Mouse (Mus musculus) ES-E14 (cell line): ENCODE measurements around the gene Vtn. TPM values are rescaled to one million over a fixed set of nuclear protein-coding genes. Genes with fewer than 3 reads are reported as not detected.
"Not testable (repeated sequence)": the region's sequence is repeated elsewhere in the genome, so short reads cannot be mapped to it uniquely, and the experiment has no call there.

ENCODE experiments used
- DNase-seq: peaks from one replicate; pipeline ENCODE4 v3.0.0-alpha.2; 2013; ENCODE audit warnings: low read depth, low spot score
- H3K27ac ChIP-seq: 2 replicates; pipeline ENCODE4 v1.5.1; 2012; ENCODE audit warnings: low read depth, mild to moderate bottlenecking, low read length, moderate library complexity, mixed read lengths; ENCODE audit not compliant: poor library complexity, insufficient read depth, severe bottlenecking
- H3K36me3 ChIP-seq: 2 replicates; pipeline ENCODE4 v1.6.1; 2012; ENCODE audit warnings: mild to moderate bottlenecking, low read length, moderate library complexity, mixed read lengths; ENCODE audit not compliant: control insufficient read depth, poor library complexity, insufficient read depth, severe bottlenecking
- H3K4me1 ChIP-seq, 2 experiments: fragments of 150-350 bp in 1 of 2; sonication (generic) in 1 of 2; 2 replicates each; pipeline ENCODE4 v1.6.1; 2012; ENCODE audit warnings: low read length in 2 of 2, mild to moderate bottlenecking in 1 of 2, mixed read lengths in 1 of 2; ENCODE audit not compliant: control insufficient read depth in 2 of 2, insufficient read depth in 2 of 2, poor library complexity in 1 of 2
- H3K4me3 ChIP-seq, 2 experiments: fragments of 150-350 bp in 1 of 2; sonication (generic) in 1 of 2; 2 replicates each; pipeline ENCODE4 v1.5.1; 2012; ENCODE audit warnings: low read length in 2 of 2, low read depth in 1 of 2, mild to moderate bottlenecking in 1 of 2, mixed read lengths in 1 of 2; ENCODE audit not compliant: insufficient read depth in 1 of 2, poor library complexity in 1 of 2, severe bottlenecking in 1 of 2
- H3K9ac ChIP-seq: 2 replicates; pipeline ENCODE4 v1.6.1; 2012; ENCODE audit warnings: low read depth, mild to moderate bottlenecking, low read length, mixed read lengths; ENCODE audit not compliant: poor library complexity, insufficient read depth, severe bottlenecking
- H3K9me3 ChIP-seq: fragments of 150-350 bp; sonication (generic); 2 replicates; pipeline ENCODE4 v1.6.1; 2012; ENCODE audit warnings: low read depth, mild to moderate bottlenecking, low read length; ENCODE audit not compliant: control insufficient read depth, insufficient read depth
- CHD2 ChIP-seq: IDR thresholded peaks from 2 replicates; pipeline ENCODE4 v1.6.1; 2014; ENCODE audit warnings: mild to moderate bottlenecking, low read depth, low read length, inconsistent platforms
- HCFC1 ChIP-seq: IDR thresholded peaks from 2 replicates; pipeline ENCODE4 v1.6.1; 2012; ENCODE audit warnings: low read length, inconsistent platforms, borderline replicate concordance; ENCODE audit not compliant: insufficient read depth
- MAFK ChIP-seq: IDR thresholded peaks from 2 replicates; pipeline ENCODE4 v1.6.1; 2014; ENCODE audit warnings: mild to moderate bottlenecking, low read depth, low read length, inconsistent platforms; ENCODE audit not compliant: insufficient read depth
- ZC3H11A ChIP-seq: IDR thresholded peaks from 2 replicates; pipeline ENCODE4 v1.6.1; 2012; ENCODE audit warnings: low read depth, mild to moderate bottlenecking, inconsistent platforms, low read length, borderline replicate concordance
- ZNF384 ChIP-seq: IDR thresholded peaks from 2 replicates; pipeline ENCODE4 v1.6.1; 2012; ENCODE audit warnings: low read depth, low read length, inconsistent platforms
- in situ Hi-C, 2 experiments: fragments of 600-800 bp; cut with MboI; formaldehyde crosslinking; loops; one replicate each; pipeline ENCODE4 v1.15.1; 2025; ENCODE audit warnings: low sequenced_read_pairs in 2 of 2, inconsistent platforms in 1 of 2; ENCODE audit not compliant: unreplicated experiment in 2 of 2
- total RNA-seq: library from RNA; depleted of rRNA; stranded (reverse); fragments of 300-350 nt; gene quantifications from 2 replicates; pipeline ENCODE4 v1.2.3, GENCODE M21; 2012

The Vtn gene
- total RNA-seq, 1 experiment: not detected

DNA sequence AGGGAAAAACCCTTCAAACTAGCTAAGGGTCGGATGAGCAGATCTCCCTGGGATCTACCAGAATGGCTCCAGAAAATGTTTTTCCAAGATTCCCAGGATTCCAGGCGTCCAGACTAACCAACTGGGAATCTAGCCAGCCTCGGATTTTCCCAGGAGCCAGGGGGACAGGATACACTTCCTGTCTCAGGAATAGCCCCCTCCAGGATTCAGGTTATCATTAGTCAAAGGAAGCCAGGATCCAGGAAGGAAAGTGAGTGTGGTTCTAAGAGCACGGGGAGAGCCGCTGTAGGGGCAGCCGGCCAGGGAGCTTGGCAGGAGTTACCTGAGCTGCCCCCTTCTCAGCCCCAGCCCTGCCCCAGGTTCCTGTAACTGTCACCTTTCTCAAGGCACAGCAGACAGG is 32.2 kb downstream of the Vtn start:
- peaks cover 31% of the 10 kb centered on the region for H3K36me3 ChIP-seq
- H3K4me3 ChIP-seq: no peak overlapping the region
- H3K27ac ChIP-seq: no peak overlapping the region

GRCm38 (mm10) chr11:78531515-78531914 is 32.6 kb downstream of the Vtn start:
- H3K9me3 ChIP-seq, H3K4me1 ChIP-seq, in situ Hi-C loops, H3K4me3 ChIP-seq, DNase-seq, H3K27ac ChIP-seq, H3K9ac ChIP-seq: not testable (repeated sequence)
- H3K36me3 ChIP-seq: peaks cover 26% of the 10 kb centered on the region

More for the DNA sequence above, 32.2 kb downstream of the Vtn start:
- no peak overlapping the region for H3K9ac ChIP-seq
- in situ Hi-C loops: no loop called here
- no peak for TF ChIP-seq CHD2
- TF ChIP-seq ZC3H11A: no peak
- TF ChIP-seq ZNF384: no peak
- TF ChIP-seq MAFK: no peak
- TF ChIP-seq HCFC1: no peak
- H3K9me3 ChIP-seq: no peaks in the 10 kb centered on the region
- 0 out of 4 replicates have a peak, but pooled peaks cover 0 to 2% of the 10 kb centered on the region in 2 experiments for H3K4me1 ChIP-seq
- no peak for DNase-seq

DNA sequence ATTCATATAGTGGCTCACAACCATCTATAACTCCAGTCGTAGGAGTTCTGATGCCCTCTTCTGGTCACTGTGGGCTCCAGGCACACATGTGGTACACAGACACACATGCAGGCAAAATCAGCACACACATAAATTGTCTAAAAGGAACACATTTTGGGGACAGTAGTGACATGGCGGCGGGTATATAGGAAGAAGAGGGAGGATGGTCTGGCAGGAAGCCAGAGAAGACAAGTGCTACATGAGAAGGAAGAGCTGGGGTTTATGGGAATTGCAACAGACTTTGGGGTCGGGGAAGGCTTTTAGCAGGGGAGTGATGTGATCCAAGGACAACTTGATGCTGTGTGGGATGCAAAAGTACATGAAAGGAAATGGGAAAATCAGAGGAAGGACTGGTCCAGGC is 35.6 kb downstream of the Vtn start:
- no peaks in the 10 kb centered on the region for H3K9me3 ChIP-seq
- H3K36me3 ChIP-seq: peaks cover 10% of the 10 kb centered on the region
- in situ Hi-C loops: no loop called here
- no peak overlapping the region; the same call in 1 of the 2 replicates for H3K9ac ChIP-seq
- no peak overlapping the region for H3K4me3 ChIP-seq
- no peak for DNase-seq
- 0 out of 4 replicates have a peak, but pooled peaks cover 0 to 2% of the 10 kb centered on the region in 2 experiments for H3K4me1 ChIP-seq
- no peak for TF ChIP-seq HCFC1
- TF ChIP-seq CHD2: no peak
- TF ChIP-seq ZNF384: no peak
- no peak for TF ChIP-seq ZC3H11A
- TF ChIP-seq MAFK: no peak
- no peak overlapping the region for H3K27ac ChIP-seq

DNA sequence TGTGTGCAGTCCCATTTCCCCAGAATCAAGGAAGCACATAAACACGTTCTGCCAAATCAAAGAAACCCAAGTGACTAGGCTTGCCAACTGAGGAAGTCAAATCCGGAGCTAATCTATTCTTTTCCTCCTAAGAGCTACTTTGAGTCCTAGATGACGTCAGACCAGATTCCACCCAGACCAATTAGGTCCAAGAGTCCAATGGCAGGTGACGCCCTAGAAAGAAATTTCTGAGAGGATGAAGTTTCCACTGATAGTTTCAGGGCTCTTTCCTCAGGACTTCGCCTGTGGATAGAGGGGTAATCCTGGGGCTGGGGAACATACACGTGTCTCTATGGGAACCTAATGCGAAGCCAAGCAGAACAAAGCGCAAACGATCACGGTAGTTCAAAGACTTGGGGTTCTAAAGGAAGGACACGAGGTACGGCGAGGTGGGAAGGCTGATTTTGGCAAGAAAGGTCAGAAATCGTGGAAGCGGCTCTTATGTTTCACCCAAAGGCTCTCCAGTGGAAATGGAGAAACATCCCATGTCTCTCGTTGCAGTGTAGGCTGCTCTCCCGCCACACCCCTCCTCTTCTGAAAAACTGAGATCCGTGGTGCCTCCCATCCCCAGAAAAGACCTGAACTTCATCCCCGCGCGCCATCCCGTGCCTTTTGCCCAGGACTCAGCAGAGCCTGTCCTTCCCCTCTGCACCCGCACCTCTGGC is 36.6 kb downstream of the Vtn start:
- no peak for TF ChIP-seq HCFC1
- no peak for TF ChIP-seq CHD2
- TF ChIP-seq MAFK: no peak
- no peak for TF ChIP-seq ZNF384
- TF ChIP-seq ZC3H11A: no peak
- Histone ChIP-seq H3K27ac (0 out of 2 replicates have a peak overlapping the region, but pooled peaks have one; percentile 25), H3K36me3 (peaks cover 9% of the 10 kb centered on the region), H3K9ac (peak overlapping the region; percentile 89), H3K9me3 (no peaks in the 10 kb centered on the region), H3K4me3 (peak overlapping the region; percentile 83), H3K4me1 (0 out of 4 replicates have a peak, but pooled peaks cover 0 to 2% of the 10 kb centered on the region in 2 experiments)
- DNase-seq: peak; percentile 47
- in situ Hi-C loops: no loop called here

GRCm38 (mm10) chr11:78536080-78536689 is 37.3 kb downstream of the Vtn start, which contains the start of the genes Tnfaip1 and Ift20:
TSS of gene Tnfaip1 (minus strand) at chr11:78536332.
TSS of gene Ift20 (plus strand) at chr11:78536361.
- peak; percentile 99 for DNase-seq
- in situ Hi-C loops: no loop called here
- peak; percentile 96 for TF ChIP-seq HCFC1
- peak; percentile 90 for TF ChIP-seq CHD2
- no peak for TF ChIP-seq ZC3H11A
- TF ChIP-seq ZNF384: no peak
- Histone ChIP-seq H3K4me1 (0 out of 4 replicates have a peak, but pooled peaks cover 0 to 2% of the 10 kb centered on the region in 2 experiments), H3K27ac (0 out of 2 replicates have a peak within 1 kb of the TSS, but pooled peaks have one; percentile 25), H3K9ac (peak within 1 kb of the TSS; percentile 89), H3K9me3 (no peaks in the 10 kb centered on the region), H3K4me3 (peak within 1 kb of the TSS; percentile 83), H3K36me3 (peaks cover 14% of the 10 kb centered on the region)
